Mouse (Mus musculus): ENCODE measurements around the gene Cenpv. TPM values are rescaled to one million over a fixed set of nuclear protein-coding genes. Genes with fewer than 3 reads are reported as not detected.

Gene Cenpv
- polyA plus RNA-seq, 1 experiment from 2014 or later, result 47.1 TPM

GRCm38 (mm10) chr11:62566211-62566610 is 27.1 kb upstream of the Cenpv start:
- Histone ChIP-seq H3K27me3 (no peaks in the 10 kb centered on the region), H3K36me3 (no peaks in the 10 kb centered on the region), H3K4me2 (replicated peaks) (no peak overlapping the region), H3K4me3 (no peak overlapping the region), H3K4me1 (no peaks in the 10 kb centered on the region), H3K9ac (no peak overlapping the region), H3K27ac (no peak overlapping the region), H3K9me3 (no peaks in the 10 kb centered on the region)
- ATAC-seq (ENCODE audit: insufficient number of reproducible peaks, insufficient read depth, low FRiP score, low TSS enrichment), result no peak
- WGBS, result 70% methylated on average over 1 of the region's 1 CpGs

DNA sequence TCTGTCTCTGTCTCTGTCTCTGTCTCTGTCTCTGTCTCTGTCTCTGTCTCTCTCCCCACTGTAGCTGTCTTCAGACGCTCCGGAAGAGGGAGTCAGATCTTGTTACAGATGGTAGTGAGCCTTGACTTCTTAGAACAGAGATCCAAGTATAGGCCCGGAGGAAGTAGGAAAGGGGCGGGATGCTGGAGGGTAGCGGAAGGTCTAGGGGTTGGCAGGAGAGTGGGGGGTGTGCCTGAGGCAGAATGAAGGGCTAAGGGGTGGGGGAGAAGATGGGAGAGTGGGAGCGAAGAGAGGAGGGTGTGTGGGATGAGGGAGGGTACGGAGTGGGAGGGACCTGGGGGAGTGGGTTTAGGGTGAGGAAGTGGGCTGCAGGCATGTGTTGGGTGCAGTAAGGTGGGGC is 26.7 kb upstream of the Cenpv start:
- no peak overlapping the region for H3K27ac ChIP-seq
- no peaks in the 10 kb centered on the region for H3K27me3 ChIP-seq
- no peaks in the 10 kb centered on the region for H3K9me3 ChIP-seq
- H3K4me1 ChIP-seq, result no peaks in the 10 kb centered on the region
- 59% methylated on average over 7 of the region's 7 CpGs for WGBS
- peak; percentile 52; the same call in 1 of the 2 replicates for ATAC-seq (ENCODE audit: insufficient number of reproducible peaks, insufficient read depth, low FRiP score, low TSS enrichment)
- no peak overlapping the region for H3K4me3 ChIP-seq
- no peak overlapping the region for H3K9ac ChIP-seq
- H3K4me2 ChIP-seq (replicated peaks), result no peak overlapping the region
- no peaks in the 10 kb centered on the region for H3K36me3 ChIP-seq

- no peak overlapping the region for H3K4me3 ChIP-seq
- ATAC-seq (ENCODE audit: insufficient number of reproducible peaks, insufficient read depth, low FRiP score, low TSS enrichment), result no peak
- no peaks in the 10 kb centered on the region for H3K9me3 ChIP-seq
- H3K27me3 ChIP-seq, result no peaks in the 10 kb centered on the region
- no peak overlapping the region for H3K9ac ChIP-seq
- H3K4me2 ChIP-seq (replicated peaks), result no peak overlapping the region
- no peak overlapping the region for H3K27ac ChIP-seq
- no peaks in the 10 kb centered on the region for H3K4me1 ChIP-seq
- H3K36me3 ChIP-seq, result no peaks in the 10 kb centered on the region
- 84% methylated on average over 2 of the region's 2 CpGs for WGBS
Observed at GRCm38 (mm10) chr11:62563590-62563989, 24.5 kb upstream of the Cenpv start.

GRCm38 (mm10) chr11:62560463-62561016 is 21.5 kb upstream of the Cenpv start:
- Histone ChIP-seq H3K4me2 (replicated peaks) (peak overlapping the region; percentile 50), H3K4me1 (no peaks in the 10 kb centered on the region), H3K27ac (no peak overlapping the region), H3K9me3 (no peaks in the 10 kb centered on the region), H3K27me3 (no peaks in the 10 kb centered on the region), H3K4me3 (peak overlapping the region; percentile 28), H3K36me3 (no peaks in the 10 kb centered on the region), H3K9ac (no peak overlapping the region)
- no peak for ATAC-seq (ENCODE audit: insufficient number of reproducible peaks, insufficient read depth, low FRiP score, low TSS enrichment)
- WGBS, result 27% methylated on average over 43 of the region's 43 CpGs

- Histone ChIP-seq H3K27ac (no peak overlapping the region), H3K27me3 (no peaks in the 10 kb centered on the region), H3K9ac (no peak overlapping the region), H3K9me3 (no peaks in the 10 kb centered on the region), H3K36me3 (peaks cover 12% of the 10 kb centered on the region), H3K4me2 (replicated peaks) (no peak overlapping the region), H3K4me3 (no peak overlapping the region), H3K4me1 (peaks cover 8% of the 10 kb centered on the region)
- ATAC-seq (ENCODE audit: insufficient number of reproducible peaks, insufficient read depth, low FRiP score, low TSS enrichment), result no peak
- WGBS, result 49% methylated on average over 6 of the region's 6 CpGs
Observed at GRCm38 (mm10) chr11:62558961-62559646, 20.0 kb upstream of the Cenpv start.

GRCm38 (mm10) chr11:62558152-62558551 is 19.1 kb upstream of the Cenpv start:
- Histone ChIP-seq H3K4me3 (no peak overlapping the region), H3K9ac (no peak overlapping the region), H3K27me3 (no peaks in the 10 kb centered on the region), H3K36me3 (peaks cover 20% of the 10 kb centered on the region), H3K27ac (no peak overlapping the region), H3K4me1 (peaks cover 18% of the 10 kb centered on the region), H3K9me3 (no peaks in the 10 kb centered on the region), H3K4me2 (replicated peaks) (no peak overlapping the region)
- no peak for ATAC-seq (ENCODE audit: insufficient number of reproducible peaks, insufficient read depth, low FRiP score, low TSS enrichment)
- WGBS, result 41% methylated on average over 2 of the region's 2 CpGs

DNA sequence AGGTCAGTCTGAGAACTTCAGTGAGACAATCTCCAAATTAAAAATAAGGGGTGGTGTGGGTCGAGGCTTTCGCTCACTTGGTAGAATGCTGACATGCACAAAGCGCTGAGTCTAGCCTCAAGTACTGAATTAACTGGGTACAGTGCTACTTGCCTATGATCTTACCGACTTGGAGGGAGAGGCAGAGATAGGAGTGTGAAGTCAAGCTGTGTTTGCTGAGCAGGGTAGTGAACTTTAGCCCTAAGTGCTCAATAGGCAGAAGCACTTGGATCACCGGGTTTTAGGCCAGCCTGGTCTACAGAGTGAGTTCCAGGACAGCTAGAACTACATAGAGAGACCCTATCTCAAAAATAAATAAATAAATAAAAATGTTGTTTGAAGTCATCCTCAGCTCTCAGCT is 18.1 kb upstream of the Cenpv start:
- peaks cover 18% of the 10 kb centered on the region for H3K4me1 ChIP-seq
- no peak overlapping the region for H3K4me3 ChIP-seq
- 69% methylated on average over 5 of the region's 5 CpGs for WGBS
- no peak overlapping the region for H3K9ac ChIP-seq
- H3K36me3 ChIP-seq, result peaks cover 22% of the 10 kb centered on the region
- no peak overlapping the region for H3K4me2 ChIP-seq (replicated peaks)
- no peaks in the 10 kb centered on the region for H3K27me3 ChIP-seq
- no peaks in the 10 kb centered on the region for H3K9me3 ChIP-seq
- no peak overlapping the region for H3K27ac ChIP-seq
- no peak for ATAC-seq (ENCODE audit: insufficient number of reproducible peaks, insufficient read depth, low FRiP score, low TSS enrichment)

DNA sequence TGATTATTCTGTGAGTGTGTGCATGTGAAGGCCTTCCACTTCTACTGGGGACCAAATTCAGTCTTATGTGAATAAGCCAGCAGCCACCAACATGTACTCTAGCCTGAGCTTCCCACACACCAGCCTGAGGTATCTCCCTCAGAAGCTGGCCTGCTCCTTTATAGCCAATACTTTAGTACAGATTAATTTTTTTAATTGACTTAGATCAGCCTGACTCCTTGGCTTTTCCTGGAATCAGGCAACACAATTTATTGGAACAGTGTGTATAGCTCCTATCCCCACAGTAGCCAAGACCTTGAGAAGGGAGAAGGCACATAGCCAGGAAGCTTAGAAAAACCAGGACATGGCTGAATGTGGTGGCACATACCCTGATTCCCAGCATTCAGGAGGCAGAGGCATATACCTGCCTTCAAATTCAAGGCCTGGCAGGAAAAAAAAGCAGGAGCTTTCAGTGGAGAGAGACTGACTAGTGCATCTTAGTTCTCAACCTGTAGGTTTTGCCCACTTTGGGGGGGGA is 16.9 kb upstream of the Cenpv start:
- no peak overlapping the region for H3K4me2 ChIP-seq (replicated peaks)
- H3K4me3 ChIP-seq, result no peak overlapping the region
- H3K27me3 ChIP-seq, result no peaks in the 10 kb centered on the region
- ATAC-seq (ENCODE audit: insufficient number of reproducible peaks, insufficient read depth, low FRiP score, low TSS enrichment), result no peak
- H3K9ac ChIP-seq, result no peak overlapping the region
- peaks cover 22% of the 10 kb centered on the region for H3K36me3 ChIP-seq
- no peaks in the 10 kb centered on the region for H3K9me3 ChIP-seq
- no peak overlapping the region for H3K27ac ChIP-seq
- peaks cover 18% of the 10 kb centered on the region for H3K4me1 ChIP-seq

DNA sequence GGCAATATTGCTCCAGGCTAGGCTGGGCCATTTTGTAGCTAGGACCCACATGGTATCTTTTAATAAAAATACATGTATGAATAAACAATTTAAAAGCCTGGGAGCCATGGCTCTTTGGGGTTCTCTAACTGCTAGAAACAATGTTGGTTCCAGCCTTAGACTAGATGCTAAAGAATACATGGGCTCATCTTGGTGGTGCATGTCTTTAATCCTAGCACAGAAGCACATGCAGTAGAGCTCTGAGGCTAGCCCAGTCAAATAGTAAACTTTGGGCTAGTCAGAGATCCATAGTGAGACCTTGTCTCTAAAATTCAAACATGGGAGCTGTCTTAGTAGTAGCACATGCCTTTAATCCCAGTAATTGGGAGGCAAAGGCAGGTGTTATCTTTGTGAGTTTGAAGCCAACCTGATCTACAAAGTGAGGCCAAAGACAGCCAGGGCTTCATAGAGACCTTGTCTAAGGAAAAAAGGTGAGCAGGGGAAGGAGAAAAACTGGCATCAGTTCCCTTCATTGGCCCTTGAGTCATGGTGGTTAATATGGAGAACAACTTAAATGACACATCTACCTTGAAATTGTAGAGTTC is 16.0 kb upstream of the Cenpv start:
- H3K4me2 ChIP-seq (replicated peaks), result peak overlapping the region; percentile 78
- H3K4me3 ChIP-seq, result peak overlapping the region; percentile 50; the same call in 1 of the 2 replicates
- ATAC-seq (ENCODE audit: insufficient number of reproducible peaks, insufficient read depth, low FRiP score, low TSS enrichment), result no peak
- no peaks in the 10 kb centered on the region for H3K27me3 ChIP-seq
- peaks cover 22% of the 10 kb centered on the region for H3K36me3 ChIP-seq
- H3K9me3 ChIP-seq, result no peaks in the 10 kb centered on the region
- H3K4me1 ChIP-seq, result peaks cover 18% of the 10 kb centered on the region
- no peak overlapping the region for H3K27ac ChIP-seq
- H3K9ac ChIP-seq, result no peak overlapping the region

- Histone ChIP-seq H3K9ac (no peak overlapping the region), H3K36me3 (peaks cover 22% of the 10 kb centered on the region)
Observed at GRCm38 (mm10) chr11:62554163-62554855, 15.2 kb upstream of the Cenpv start.

GRCm38 (mm10) chr11:62553633-62554032 is 14.6 kb upstream of the Cenpv start:
- no peak for ATAC-seq (ENCODE audit: insufficient number of reproducible peaks, insufficient read depth, low FRiP score, low TSS enrichment)
- H3K4me3 ChIP-seq, result peak overlapping the region; percentile 50
- no peak overlapping the region for H3K27ac ChIP-seq
- H3K4me1 ChIP-seq, result peaks cover 24% of the 10 kb centered on the region
- H3K27me3 ChIP-seq, result no peaks in the 10 kb centered on the region
- no peaks in the 10 kb centered on the region for H3K9me3 ChIP-seq
- WGBS, result 86% methylated on average over 5 of the region's 5 CpGs
- peaks cover 22% of the 10 kb centered on the region for H3K36me3 ChIP-seq
- H3K4me2 ChIP-seq (replicated peaks), result peak overlapping the region; percentile 78
- peak overlapping the region; percentile 42; the same call in 1 of the 2 replicates for H3K9ac ChIP-seq

More at GRCm38 (mm10) chr11:62554163-62554855, 15.2 kb upstream of the Cenpv start:
- H3K9me3 ChIP-seq, result no peaks in the 10 kb centered on the region
- no peak for ATAC-seq (ENCODE audit: insufficient number of reproducible peaks, insufficient read depth, low FRiP score, low TSS enrichment)
- no peak overlapping the region for H3K27ac ChIP-seq
- WGBS, result 66% methylated on average over 5 of the region's 5 CpGs
- peak overlapping the region; percentile 50 for H3K4me3 ChIP-seq
- H3K4me2 ChIP-seq (replicated peaks), result peak overlapping the region; percentile 78
- H3K4me1 ChIP-seq, result peaks cover 24% of the 10 kb centered on the region
- no peaks in the 10 kb centered on the region for H3K27me3 ChIP-seq
